Mouse (Mus musculus): Measurements from ENCODE around the gene Whrn. TPM values are rescaled to one million over a fixed set of nuclear protein-coding genes. Genes with fewer than 3 reads are reported as not detected.
A peak's percentile ranks its signal among the peaks of the same experiment; 100 is the strongest.

Whrn gene
- polyA plus RNA-seq, 1 experiment, result 16.4 TPM

DNA sequence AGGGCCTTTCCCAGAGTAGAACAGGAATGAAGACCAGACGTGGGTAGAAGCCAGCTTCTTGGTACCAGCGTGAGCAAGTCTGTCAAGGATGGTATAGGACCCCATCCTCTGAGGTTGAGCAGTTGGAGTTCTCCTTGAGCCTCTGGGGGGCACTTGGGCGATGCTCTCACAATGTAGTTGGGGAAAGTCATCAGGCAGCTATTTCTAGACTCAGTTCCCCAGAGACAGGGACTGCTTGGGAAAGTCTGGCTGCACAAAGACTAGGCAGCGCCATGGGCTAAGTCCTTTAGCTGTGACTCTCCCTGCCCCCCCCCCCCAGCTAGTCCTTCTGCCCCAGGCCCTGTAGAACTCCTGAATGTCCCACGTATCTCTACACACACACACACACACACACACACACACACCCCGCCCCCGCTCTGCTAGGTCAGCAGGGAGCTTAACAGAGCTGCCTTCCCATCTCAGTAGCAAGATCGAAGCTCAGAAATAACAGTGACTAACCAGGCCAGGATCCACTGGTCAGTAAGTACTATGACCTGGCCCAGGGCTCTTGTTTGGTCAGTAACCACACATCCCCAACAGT lies 96.0 kb downstream of the Whrn start:
- WGBS, result 28% methylated on average over 8 of the region's 8 CpGs
- H3K4me3 ChIP-seq (ENCODE audit: extremely low read depth, insufficient read depth, insufficient read length), result peak overlapping the region; percentile 49; the same call in 1 of the 2 replicates
- peak overlapping the region; percentile 99 for H3K27ac ChIP-seq (ENCODE audit: insufficient read depth, low read length)
- peaks cover 26% of the 10 kb centered on the region for H3K36me3 ChIP-seq (ENCODE audit: control insufficient read depth, insufficient read depth, low read length)
- H3K27me3 ChIP-seq (ENCODE audit: control insufficient read depth, insufficient read depth, low read length), result no peaks in the 10 kb centered on the region
- no peak for DNase-seq (ENCODE audit: low read depth in 1 of 2, low spot score in 2 of 2)
- TF ChIP-seq CTCF (IDR thresholded peaks at IDR 0.05; ENCODE audit: extremely low read depth, insufficient read depth, insufficient read length, insufficient replicate concordance) (no peak), POLR2A (IDR thresholded peaks at IDR 0.05; ENCODE audit: low read depth, low read length) (no peak)
- peaks cover 31% of the 10 kb centered on the region; the same call in 1 of the 2 replicates for H3K4me1 ChIP-seq (ENCODE audit: control insufficient read depth, insufficient read depth, insufficient read length)

DNA sequence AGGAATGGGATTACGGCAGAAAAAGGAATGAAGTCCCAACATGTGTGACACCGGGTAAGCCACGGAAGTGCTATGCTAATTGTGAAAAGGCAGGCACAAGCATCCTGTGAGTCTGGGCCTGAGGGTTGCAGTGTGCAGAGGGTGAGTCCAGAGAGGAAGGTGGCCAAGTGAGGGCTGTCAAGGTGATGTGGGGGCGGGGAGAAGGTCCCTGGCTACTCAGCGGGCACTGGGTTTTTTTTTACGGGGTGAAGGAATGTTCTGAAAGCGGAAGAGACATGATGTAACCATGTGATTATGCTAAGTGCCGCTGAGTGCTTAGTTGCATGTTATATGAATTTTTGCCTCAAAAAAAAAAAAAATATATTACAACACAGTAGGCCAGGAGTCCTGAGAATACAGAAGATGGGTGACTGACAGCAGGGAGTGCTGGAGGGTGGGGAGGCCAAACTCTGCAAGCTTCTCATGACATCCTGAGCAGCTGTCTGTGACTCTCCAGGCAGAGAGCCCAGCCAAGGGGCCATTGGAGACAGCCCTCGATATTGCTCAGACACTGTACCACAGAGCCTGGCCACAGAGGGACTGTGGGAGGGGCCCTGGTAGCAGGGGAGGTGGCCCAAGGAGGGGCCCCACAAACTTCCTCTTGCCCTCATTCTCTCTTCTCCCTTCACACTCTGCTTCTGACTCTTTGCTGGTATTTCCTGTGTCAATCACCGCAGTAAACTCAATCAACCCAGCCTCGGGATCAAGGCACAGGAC lies 96.8 kb downstream of the Whrn start:
- peak overlapping the region; percentile 99 for H3K27ac ChIP-seq (ENCODE audit: insufficient read depth, low read length)
- no peak for TF ChIP-seq CTCF (IDR thresholded peaks at IDR 0.05; ENCODE audit: extremely low read depth, insufficient read depth, insufficient read length, insufficient replicate concordance)
- TF ChIP-seq POLR2A (IDR thresholded peaks at IDR 0.05; ENCODE audit: low read depth, low read length), result peak; percentile 21; the same call in 1 of the 2 replicates
- peak overlapping the region; percentile 49 for H3K4me3 ChIP-seq (ENCODE audit: extremely low read depth, insufficient read depth, insufficient read length)
- WGBS, result 9% methylated on average over 11 of the region's 11 CpGs
- H3K27me3 ChIP-seq (ENCODE audit: control insufficient read depth, insufficient read depth, low read length), result no peaks in the 10 kb centered on the region
- H3K4me1 ChIP-seq (ENCODE audit: control insufficient read depth, insufficient read depth, insufficient read length), result peaks cover 29% of the 10 kb centered on the region; the same call in 1 of the 2 replicates
- H3K36me3 ChIP-seq (ENCODE audit: control insufficient read depth, insufficient read depth, low read length), result peaks cover 33% of the 10 kb centered on the region
- peak; percentile 65 to 76 for DNase-seq (ENCODE audit: low read depth in 1 of 2, low spot score in 2 of 2)

DNA sequence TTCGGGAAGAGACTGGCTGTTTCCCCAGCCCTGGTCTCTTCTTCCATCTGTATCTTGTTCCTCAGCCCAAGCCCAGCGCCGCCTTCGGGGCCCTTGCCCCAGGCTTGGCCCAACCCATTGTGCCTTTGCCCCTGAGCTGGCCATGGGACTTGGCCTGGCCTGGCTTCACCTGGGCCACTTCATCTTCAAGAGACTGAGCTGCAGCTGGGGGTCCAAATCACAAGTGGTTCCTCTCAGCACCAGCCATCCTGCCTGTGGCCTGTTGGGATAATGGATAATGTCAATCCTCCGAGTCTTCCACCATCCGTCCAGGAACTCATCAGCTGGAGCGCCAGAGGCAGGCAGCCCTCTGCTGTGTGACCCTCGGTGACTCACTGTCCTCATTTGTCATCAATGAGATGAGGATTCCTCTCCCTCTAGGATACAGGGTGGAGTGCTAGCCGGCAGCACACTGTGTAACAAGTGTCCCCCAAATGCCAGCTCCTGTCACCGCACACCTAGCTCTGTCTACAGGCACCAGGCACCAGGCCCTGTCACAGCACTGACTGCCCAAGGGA lies 97.7 kb downstream of the Whrn start:
- 91% methylated on average over 10 of the region's 10 CpGs for WGBS
- Histone ChIP-seq H3K4me1 (ENCODE audit: control insufficient read depth, insufficient read depth, insufficient read length) (peaks cover 27% of the 10 kb centered on the region; the same call in 1 of the 2 replicates), H3K36me3 (ENCODE audit: control insufficient read depth, insufficient read depth, low read length) (peaks cover 33% of the 10 kb centered on the region), H3K27ac (ENCODE audit: insufficient read depth, low read length) (peak overlapping the region; percentile 99), H3K27me3 (ENCODE audit: control insufficient read depth, insufficient read depth, low read length) (no peaks in the 10 kb centered on the region), H3K4me3 (ENCODE audit: extremely low read depth, insufficient read depth, insufficient read length) (no peak overlapping the region)
- no peak for DNase-seq (ENCODE audit: low read depth in 1 of 2, low spot score in 2 of 2)
- TF ChIP-seq CTCF (IDR thresholded peaks at IDR 0.05; ENCODE audit: extremely low read depth, insufficient read depth, insufficient read length, insufficient replicate concordance) (no peak), POLR2A (IDR thresholded peaks at IDR 0.05; ENCODE audit: low read depth, low read length) (no peak)

- WGBS, result 43% methylated on average over 6 of the region's 6 CpGs
- Histone ChIP-seq H3K27me3 (ENCODE audit: control insufficient read depth, insufficient read depth, low read length) (no peaks in the 10 kb centered on the region), H3K27ac (ENCODE audit: insufficient read depth, low read length) (peak overlapping the region; percentile 60), H3K4me1 (ENCODE audit: control insufficient read depth, insufficient read depth, insufficient read length) (peaks cover 62% of the 10 kb centered on the region; the same call in 1 of the 2 replicates), H3K36me3 (ENCODE audit: control insufficient read depth, insufficient read depth, low read length) (peaks cover 55% of the 10 kb centered on the region), H3K4me3 (ENCODE audit: extremely low read depth, insufficient read depth, insufficient read length) (no peak overlapping the region)
- TF ChIP-seq CTCF (IDR thresholded peaks at IDR 0.05; ENCODE audit: extremely low read depth, insufficient read depth, insufficient read length, insufficient replicate concordance), result no peak
- no peak for TF ChIP-seq POLR2A (IDR thresholded peaks at IDR 0.05; ENCODE audit: low read depth, low read length)
- no peak for DNase-seq (ENCODE audit: low read depth in 1 of 2, low spot score in 2 of 2)
Measured at GRCm38 (mm10) chr4:63391322-63391721, 104.5 kb downstream of the Whrn start.

DNA sequence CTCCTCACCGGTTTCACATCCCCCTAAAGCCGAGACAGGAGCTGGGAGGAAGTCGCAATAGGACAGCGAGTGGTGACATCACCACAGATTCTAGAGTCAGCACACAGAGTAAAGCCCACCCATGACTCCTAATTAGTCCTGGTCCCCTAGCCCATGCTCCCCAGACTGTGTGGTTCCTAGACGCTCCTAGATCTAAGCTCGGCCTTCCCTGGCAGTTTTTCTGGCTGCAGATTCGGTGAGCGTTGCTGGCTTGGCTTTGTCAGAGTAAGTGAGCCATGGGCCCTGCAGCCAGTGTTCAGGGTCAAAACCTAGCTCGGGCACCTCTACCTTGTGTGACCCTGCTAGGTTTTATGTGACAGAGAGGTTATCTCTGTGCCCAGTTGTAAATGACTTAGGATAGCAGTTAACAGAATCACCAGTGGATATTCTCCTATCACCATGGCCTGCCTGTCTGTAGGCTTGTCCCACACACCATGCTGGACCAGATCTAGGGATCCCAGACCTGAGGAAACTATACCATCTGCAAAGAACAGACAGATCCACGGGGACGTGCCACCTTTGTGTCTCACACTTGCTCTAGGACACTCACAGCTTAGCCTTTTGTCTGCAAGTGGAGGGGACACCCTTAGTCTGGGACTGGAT lies 105.8 kb downstream of the Whrn start:
- 62% methylated on average over 11 of the region's 11 CpGs for WGBS
- no peak for DNase-seq (ENCODE audit: low read depth in 1 of 2, low spot score in 2 of 2)
- peak overlapping the region; percentile 36; the same call in 1 of the 2 replicates for H3K27ac ChIP-seq (ENCODE audit: insufficient read depth, low read length)
- TF ChIP-seq CTCF (IDR thresholded peaks at IDR 0.05; ENCODE audit: extremely low read depth, insufficient read depth, insufficient read length, insufficient replicate concordance) (no peak), POLR2A (IDR thresholded peaks at IDR 0.05; ENCODE audit: low read depth, low read length) (no peak)
- H3K27me3 ChIP-seq (ENCODE audit: control insufficient read depth, insufficient read depth, low read length), result no peaks in the 10 kb centered on the region
- H3K4me3 ChIP-seq (ENCODE audit: extremely low read depth, insufficient read depth, insufficient read length), result no peak overlapping the region
- peaks cover 57% of the 10 kb centered on the region for H3K36me3 ChIP-seq (ENCODE audit: control insufficient read depth, insufficient read depth, low read length)
- H3K4me1 ChIP-seq (ENCODE audit: control insufficient read depth, insufficient read depth, insufficient read length), result peaks cover 72% of the 10 kb centered on the region; the same call in 1 of the 2 replicates

DNA sequence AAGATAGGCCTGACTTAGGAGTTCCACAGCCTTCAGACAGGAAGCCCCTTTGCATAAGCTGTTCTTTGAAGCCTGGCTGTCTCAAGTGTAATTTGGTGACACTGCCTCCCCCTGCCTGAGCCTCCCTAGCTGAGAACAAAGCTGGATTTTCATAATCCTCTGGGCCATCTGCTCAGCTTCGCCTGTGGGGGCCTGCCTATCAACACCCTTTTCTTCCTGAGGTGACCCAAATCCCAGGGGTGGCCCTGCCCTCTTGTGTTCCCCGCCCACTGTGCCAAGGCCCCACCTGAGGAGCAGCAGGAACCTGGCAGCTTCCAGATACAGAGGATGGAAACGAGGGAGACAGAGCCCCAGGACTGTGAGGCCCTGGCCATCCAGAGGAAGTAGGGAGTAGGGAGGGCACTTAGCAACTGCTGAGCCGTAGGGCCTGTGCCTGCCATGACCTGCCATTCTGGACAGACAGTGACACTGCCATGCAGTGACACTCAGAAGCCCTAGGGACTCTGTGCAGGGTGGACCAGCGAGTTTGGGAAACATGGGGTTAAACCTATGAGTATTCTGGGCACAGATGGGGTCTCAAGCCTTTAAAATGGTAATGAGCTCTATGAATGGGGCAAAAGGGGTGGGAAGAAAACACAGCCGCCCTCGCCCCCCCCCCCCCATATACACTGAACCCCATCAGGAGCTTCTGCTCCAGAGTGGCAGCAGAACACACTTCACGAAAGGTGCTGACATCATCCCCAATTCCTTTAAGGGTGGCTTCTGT lies 106.5 kb downstream of the Whrn start:
- Histone ChIP-seq H3K27ac (ENCODE audit: insufficient read depth, low read length) (peak overlapping the region; percentile 87), H3K4me3 (ENCODE audit: extremely low read depth, insufficient read depth, insufficient read length) (no peak overlapping the region), H3K36me3 (ENCODE audit: control insufficient read depth, insufficient read depth, low read length) (peaks cover 53% of the 10 kb centered on the region), H3K4me1 (ENCODE audit: control insufficient read depth, insufficient read depth, insufficient read length) (peaks cover 72% of the 10 kb centered on the region; the same call in 1 of the 2 replicates), H3K27me3 (ENCODE audit: control insufficient read depth, insufficient read depth, low read length) (no peaks in the 10 kb centered on the region)
- TF ChIP-seq CTCF (IDR thresholded peaks at IDR 0.05; ENCODE audit: extremely low read depth, insufficient read depth, insufficient read length, insufficient replicate concordance), result no peak
- TF ChIP-seq POLR2A (IDR thresholded peaks at IDR 0.05; ENCODE audit: low read depth, low read length), result no peak
- 25% methylated on average over 8 of the region's 8 CpGs for WGBS
- peak in 1 of 2 experiments; percentile 56 for DNase-seq (ENCODE audit: low read depth in 1 of 2, low spot score in 2 of 2)

Data from spleen, adult 2 months (tissue).